13 mouse cellular contexts compared by ENCODE assay signal in the genomic region with DNA sequence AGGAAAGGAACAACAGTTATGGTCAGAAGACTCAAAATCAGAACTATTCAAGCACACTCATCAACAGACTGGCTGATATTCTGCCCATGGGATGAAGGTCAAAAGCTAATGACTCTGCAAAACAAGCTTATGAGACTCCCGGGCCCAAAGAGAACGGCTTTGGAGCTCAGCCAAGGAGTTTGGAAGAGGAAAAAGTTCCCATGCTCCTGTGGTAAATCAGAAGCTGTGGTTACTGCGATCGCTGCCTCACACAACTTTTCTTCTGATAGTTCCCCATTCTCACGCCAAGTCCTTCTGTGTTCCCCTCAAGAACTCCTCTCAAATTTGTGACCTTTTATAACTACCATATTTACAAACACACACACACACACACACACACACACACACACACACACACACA. TPM values are rescaled to one million over a fixed set of nuclear protein-coding genes. Genes with fewer than 3 reads are reported as not detected.
DNase-seq lines count a peak whose midpoint lies in the region; ATAC-seq lines count a peak whose summit lies in the region.
"Had no signal": no experiment of that assay in that cellular context is flagged by ENCODE, and none has a peak within 500 bp of the region (broad histone marks: within the 10 kb centered on the region; RNA-seq: fewer than 3 reads in every experiment).

No protein-coding gene starts in this region.

- ATAC-seq in activated CD4-positive, CD25-positive, alpha-beta regulatory T cell, adult 4 months, result no peak
- ATAC-seq: intestine, embryonic 16.5 days had no signal

- peak; percentile 35 to 42 for DNase-seq in cerebellum, postnatal 10 days
- no peak for DNase-seq in cerebellum, adult 11 months
- peak; percentile 56 for DNase-seq in kidney, postnatal 10 days
- no peak for DNase-seq in kidney, adult 18-20 months
- peak; percentile 27 for DNase-seq in Muller cell, postnatal 12 days (ENCODE audit: inconsistent ontology term)
- DNase-seq in heart, postnatal 36 days, result peak; percentile 9 to 13
- no peak for DNase-seq in urinary bladder, adult 2 months (ENCODE audit: low spot score)

- intact Hi-C loops in heart, postnatal 36 days (cut with DNase I), result no loop called here

RNA-seq across cellular contexts. Expression of gene Nme8, which starts 21.4 kb away (rescaled TPM):
- total RNA-seq in heart, postnatal 36 days (2021), result under 1 TPM in 1 of 2 experiments, not detected in 1; 0.25 TPM
- polyA plus RNA-seq in activated CD4-positive, CD25-positive, alpha-beta regulatory T cell, adult 4 months (2017; shearing (Covaris generic)), result not detected
- not detected in 2 replicates for polyA plus RNA-seq in urinary bladder, adult 2 months (2012; rRNA removed)
- total RNA-seq: gastrocnemius, postnatal 36 days; left cerebral cortex, postnatal 10 days had no signal
- polyA plus RNA-seq: embryonic facial prominence, embryonic 11.5 days; intestine, embryonic 16.5 days; neural tube, embryonic 14.5 days had no signal

Comparison
In these comparisons a context has a peak if more than half of its experiments do, and no peak if none do; other contexts are left out.
1. DNase-seq: peak in cerebellum, postnatal 10 days (2 of 2), kidney, postnatal 10 days (single experiment), Muller cell, postnatal 12 days (single experiment) and heart, postnatal 36 days (2 of 2); none in cerebellum, adult 11 months (single experiment), kidney, adult 18-20 months (single experiment) and urinary bladder, adult 2 months (single experiment).